In the genomic region with DNA sequence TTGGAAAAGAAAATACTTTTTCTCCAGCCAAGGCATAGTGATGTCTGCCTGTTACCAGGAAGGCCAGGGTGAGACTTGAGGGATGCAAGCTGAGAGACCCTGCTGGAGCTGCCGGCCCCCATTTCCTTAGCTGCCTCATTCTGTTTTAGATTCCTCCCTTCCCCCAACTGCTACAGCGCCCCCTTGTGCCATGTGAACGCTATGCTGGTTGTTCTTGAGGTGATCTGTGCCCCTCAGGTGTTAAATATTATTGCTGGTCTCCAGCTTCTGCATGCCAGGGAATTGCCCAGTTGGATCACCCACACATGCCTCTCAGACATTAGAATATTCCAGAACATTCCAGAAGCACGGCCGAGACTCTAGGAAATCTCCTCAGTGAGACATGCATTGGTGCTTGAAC, we compare ENCODE assay signal across 9 mouse cellular contexts. TPM values are rescaled to one million over a fixed set of nuclear protein-coding genes. Genes with fewer than 3 reads are reported as not detected.
A peak's percentile ranks its signal among the peaks of the same experiment; 100 is the strongest.
DNase-seq lines count a peak whose midpoint lies in the region; ATAC-seq lines count a peak whose summit lies in the region.
"Had no signal": no experiment of that assay in that cellular context is flagged by ENCODE, and none has a peak within 500 bp of the region (broad histone marks: within the 10 kb centered on the region; RNA-seq: fewer than 3 reads in every experiment).

No protein-coding gene starts in this region.

- WGBS in kidney, embryonic 16.5 days, result 37% methylated on average over 5 of the region's 5 CpGs
- 36% methylated on average over 5 of the region's 5 CpGs for whole genome bisulfite sequencing in embryonic facial prominence, embryonic 10.5 days

- no peak overlapping the region for H3K27ac ChIP-seq in kidney, embryonic 16.5 days (ENCODE audit: low read length)
- no peak overlapping the region for H3K27ac ChIP-seq in embryonic facial prominence, embryonic 10.5 days (replicated peaks)
- H3K27ac ChIP-seq: midbrain, embryonic 12.5 days had no signal

- no peak for ATAC-seq in kidney, embryonic 16.5 days (ENCODE audit: low FRiP score, low TSS enrichment)
- no peak for ATAC-seq in erythroid progenitor cell, adult 5-6 weeks (replicated peaks; ENCODE audit: low FRiP score, poor library complexity, severe bottlenecking)

- peaks cover 48% of the 10 kb centered on the region for H3K4me1 ChIP-seq in kidney, embryonic 16.5 days (ENCODE audit: insufficient read depth, low read length)
- H3K4me1 ChIP-seq in embryonic facial prominence, embryonic 10.5 days, result peaks cover 52% of the 10 kb centered on the region

- peaks cover 5% of the 10 kb centered on the region; the same call in 1 of the 2 replicates for H3K36me3 ChIP-seq in kidney, embryonic 16.5 days (ENCODE audit: insufficient read depth, low read length)
- peaks cover 11% of the 10 kb centered on the region for H3K36me3 ChIP-seq in embryonic facial prominence, embryonic 10.5 days (replicated peaks)

- H3K4me3 ChIP-seq in kidney, embryonic 16.5 days (ENCODE audit: low read length), result no peak overlapping the region
- 0 out of 2 replicates have a peak overlapping the region, but pooled peaks have one; percentile 16 for H3K4me3 ChIP-seq in embryonic facial prominence, embryonic 10.5 days
- H3K4me3 ChIP-seq: midbrain, embryonic 12.5 days had no signal

- H3K27me3 ChIP-seq in kidney, embryonic 16.5 days (ENCODE audit: insufficient read depth, low read length), result no peaks in the 10 kb centered on the region
- no peaks in the 10 kb centered on the region for H3K27me3 ChIP-seq in embryonic facial prominence, embryonic 10.5 days (replicated peaks; ENCODE audit: low read depth, poor library complexity, severe bottlenecking)
- H3K27me3 ChIP-seq: midbrain, embryonic 12.5 days had no signal

- H3K9ac ChIP-seq in kidney, embryonic 16.5 days (replicated peaks; ENCODE audit: low read length), result no peak overlapping the region
- H3K9ac ChIP-seq: midbrain, embryonic 12.5 days had no signal

- no peaks in the 10 kb centered on the region for H3K9me3 ChIP-seq in kidney, embryonic 16.5 days (ENCODE audit: low read length)
- H3K9me3 ChIP-seq in embryonic facial prominence, embryonic 10.5 days, result no peaks in the 10 kb centered on the region
- H3K9me3 ChIP-seq: midbrain, embryonic 12.5 days had no signal

- DNase-seq in kidney, adult 11 months, result peak; percentile 79
- peak; percentile 64 for DNase-seq in NIH3T3 (ENCODE audit: low read depth)
- peak; percentile 54 for DNase-seq in embryonic facial prominence, embryonic 10.5 days (ENCODE audit: low spot score)
- DNase-seq in lung, postnatal 36 days, result peak; percentile 74
- peak; percentile 82 to 84 for DNase-seq in thymus, postnatal 36 days
- no peak for DNase-seq in layer of hippocampus, adult 18-20 months (ENCODE audit: low spot score in 2 of 2)

- no peak overlapping the region for H3K4me2 ChIP-seq in kidney, embryonic 16.5 days (replicated peaks; ENCODE audit: low read depth, low read length)
- H3K4me2 ChIP-seq: midbrain, embryonic 12.5 days had no signal

RNA-seq across cellular contexts. Expression of a gene that starts 4.3 kb away (rescaled TPM):
- polyA plus RNA-seq in kidney, embryonic 16.5 days (2015; fragmentation: Nextera tagmentation; extraction: Ambion mirVana), result 21.0 and 74.8 TPM in 2 replicates
- 83.2 and 84.8 TPM in 2 replicates for polyA plus RNA-seq in embryonic facial prominence, embryonic 10.5 days (2016; fragmentation: Nextera tagmentation; extraction: Ambion mirVana)
- 100 to 1,000 TPM; 110 to 114 TPM for total RNA-seq in layer of hippocampus, adult 18-20 months (2021)
- total RNA-seq in erythroid progenitor cell, adult 5-6 weeks (2015; ENCODE audit: low replicate concordance), result 2.9 and 3.8 TPM in 2 replicates
- 9.2 and 25.3 TPM in 2 replicates for total RNA-seq in erythroid progenitor cell, adult 5-6 weeks (2017; ENCODE audit: low replicate concordance)

RNA-seq across cellular contexts. Expression of a gene that starts 16.8 kb away (rescaled TPM):
- 71.1 and 108 TPM in 2 replicates for polyA plus RNA-seq in kidney, embryonic 16.5 days (2015; fragmentation: Nextera tagmentation; extraction: Ambion mirVana)
- 118 and 119 TPM in 2 replicates for polyA plus RNA-seq in embryonic facial prominence, embryonic 10.5 days (2016; fragmentation: Nextera tagmentation; extraction: Ambion mirVana)
- total RNA-seq in layer of hippocampus, adult 18-20 months (2021), result 10 to 100 TPM; 44.7 to 46.1 TPM
- 78.2 and 83.0 TPM in 2 replicates for total RNA-seq in erythroid progenitor cell, adult 5-6 weeks (2015; ENCODE audit: low replicate concordance)
- total RNA-seq in erythroid progenitor cell, adult 5-6 weeks (2017; ENCODE audit: low replicate concordance), result 49.4 and 67.6 TPM in 2 replicates

RNA-seq across cellular contexts. Expression of a gene that starts 38.5 kb away (rescaled TPM):
- polyA plus RNA-seq in kidney, embryonic 16.5 days (2015; fragmentation: Nextera tagmentation; extraction: Ambion mirVana), result 30.8 and 93.6 TPM in 2 replicates
- polyA plus RNA-seq in embryonic facial prominence, embryonic 10.5 days (2016; fragmentation: Nextera tagmentation; extraction: Ambion mirVana), result 198 TPM in 2 replicates
- 100 to 1,000 TPM; 230 to 247 TPM for total RNA-seq in layer of hippocampus, adult 18-20 months (2021)
- 31.4 and 58.0 TPM in 2 replicates for total RNA-seq in erythroid progenitor cell, adult 5-6 weeks (2015; ENCODE audit: low replicate concordance)
- 50.1 and 62.4 TPM in 2 replicates for total RNA-seq in erythroid progenitor cell, adult 5-6 weeks (2017; ENCODE audit: low replicate concordance)

RNA-seq across cellular contexts. Expression of a gene that starts 40.6 kb away (rescaled TPM):
- polyA plus RNA-seq in kidney, embryonic 16.5 days (2015; fragmentation: Nextera tagmentation; extraction: Ambion mirVana), result 43.1 and 43.2 TPM in 2 replicates
- 54.4 and 54.7 TPM in 2 replicates for polyA plus RNA-seq in embryonic facial prominence, embryonic 10.5 days (2016; fragmentation: Nextera tagmentation; extraction: Ambion mirVana)
- total RNA-seq in layer of hippocampus, adult 18-20 months (2021), result 10 to 100 TPM; 13.2 to 13.5 TPM
- total RNA-seq in erythroid progenitor cell, adult 5-6 weeks (2015; ENCODE audit: low replicate concordance), result 19.5 and 32.3 TPM in 2 replicates
- 9.0 and 25.7 TPM in 2 replicates for total RNA-seq in erythroid progenitor cell, adult 5-6 weeks (2017; ENCODE audit: low replicate concordance)

RNA-seq across cellular contexts. Expression of a gene that starts 40.8 kb away (rescaled TPM):
- 23.3 and 23.8 TPM in 2 replicates for polyA plus RNA-seq in kidney, embryonic 16.5 days (2015; fragmentation: Nextera tagmentation; extraction: Ambion mirVana)
- polyA plus RNA-seq in embryonic facial prominence, embryonic 10.5 days (2016; fragmentation: Nextera tagmentation; extraction: Ambion mirVana), result 10.5 and 10.8 TPM in 2 replicates
- total RNA-seq in layer of hippocampus, adult 18-20 months (2021), result 10 to 100 TPM; 52.5 to 54.7 TPM
- total RNA-seq in erythroid progenitor cell, adult 5-6 weeks (2015; ENCODE audit: low replicate concordance), result 21.4 and 36.4 TPM in 2 replicates
- total RNA-seq in erythroid progenitor cell, adult 5-6 weeks (2017; ENCODE audit: low replicate concordance), result 3.3 and 3.8 TPM in 2 replicates

Comparison
In these comparisons a context has a peak if more than half of its experiments do, and no peak if none do; other contexts are left out.
1. DNase-seq: peak in kidney, adult 11 months (single experiment), NIH3T3 (single experiment), embryonic facial prominence, embryonic 10.5 days (single experiment), lung, postnatal 36 days (single experiment) and thymus, postnatal 36 days (2 of 2); none in layer of hippocampus, adult 18-20 months (0 of 2).
2. RNA of a gene that starts 4.3 kb away (total RNA-seq): 110 to 114 TPM in layer of hippocampus, adult 18-20 months; 2.9 to 25.3 TPM in erythroid progenitor cell, adult 5-6 weeks; every median in the first group is over 4 times any median in the second.